Mouse (Mus musculus): ENCODE data around the gene Cym. TPM values are rescaled to one million over a fixed set of nuclear protein-coding genes. Genes with fewer than 3 reads are reported as not detected.

Gene Cym
- polyA plus RNA-seq, 1 experiment = not detected

DNA sequence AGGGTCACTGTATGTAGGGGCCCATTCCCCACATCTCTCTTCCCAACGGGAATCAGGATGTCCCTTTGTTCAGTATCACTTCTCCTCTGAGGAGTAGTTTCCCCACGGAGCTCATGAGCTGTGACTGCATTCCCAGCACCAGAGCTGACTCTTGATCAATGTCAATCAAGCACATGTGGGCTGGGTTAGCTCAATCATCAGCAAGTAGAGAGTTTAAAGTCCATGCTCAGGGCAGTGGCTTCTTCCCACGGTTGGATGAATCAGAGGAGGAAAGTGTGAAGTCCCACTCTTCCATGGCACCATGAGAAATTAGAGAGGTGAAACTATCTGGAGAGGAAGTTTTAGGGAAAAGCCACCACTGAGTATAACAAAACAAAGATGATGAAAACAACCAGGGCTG, 27.5 kb upstream of the Cym start:
- peaks cover 17% of the 10 kb centered on the region for H3K4me1 ChIP-seq
- H3K36me3 ChIP-seq (replicated peaks; ENCODE audit: low read length) = no peaks in the 10 kb centered on the region
- H3K27me3 ChIP-seq (replicated peaks) = peaks cover 38% of the 10 kb centered on the region
- TF ChIP-seq GATA1 (IDR thresholded peaks at IDR 0.05; ENCODE audit: borderline replicate concordance, low read length) = no peak
- TF ChIP-seq FLI1 (IDR thresholded peaks at IDR 0.05; ENCODE audit: low read length) = no peak
- no peak overlapping the region for H3K4me3 ChIP-seq (replicated peaks)
- H3K9me3 ChIP-seq = no peaks in the 10 kb centered on the region

DNA sequence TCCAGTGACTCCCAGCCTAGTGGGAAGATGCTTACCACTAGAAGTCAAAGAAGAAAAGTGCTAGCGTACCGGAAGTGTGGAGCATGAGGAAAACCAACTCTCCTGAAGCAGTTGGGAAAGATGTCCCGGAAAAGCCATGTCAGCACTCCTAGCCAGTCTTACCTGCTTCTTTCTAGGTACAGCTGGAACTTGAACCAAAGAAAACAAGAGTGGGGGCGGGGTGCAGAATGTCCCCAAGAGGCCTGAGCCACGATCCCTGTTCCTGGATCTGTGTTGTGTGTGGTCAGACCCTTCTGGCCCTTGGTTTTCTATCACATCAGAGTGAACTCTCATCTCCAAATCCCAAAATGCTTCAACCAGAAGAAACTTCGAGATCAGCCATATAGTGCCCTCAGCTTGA, 25.3 kb upstream of the Cym start:
- no peaks in the 10 kb centered on the region for H3K36me3 ChIP-seq (replicated peaks; ENCODE audit: low read length)
- H3K4me3 ChIP-seq (replicated peaks) = no peak overlapping the region
- TF ChIP-seq FLI1 (IDR thresholded peaks at IDR 0.05; ENCODE audit: low read length) (no peak), GATA1 (IDR thresholded peaks at IDR 0.05; ENCODE audit: borderline replicate concordance, low read length) (no peak)
- H3K9me3 ChIP-seq = no peaks in the 10 kb centered on the region
- peaks cover 42% of the 10 kb centered on the region for H3K27me3 ChIP-seq (replicated peaks)
- H3K4me1 ChIP-seq = peaks cover 10% of the 10 kb centered on the region

DNA sequence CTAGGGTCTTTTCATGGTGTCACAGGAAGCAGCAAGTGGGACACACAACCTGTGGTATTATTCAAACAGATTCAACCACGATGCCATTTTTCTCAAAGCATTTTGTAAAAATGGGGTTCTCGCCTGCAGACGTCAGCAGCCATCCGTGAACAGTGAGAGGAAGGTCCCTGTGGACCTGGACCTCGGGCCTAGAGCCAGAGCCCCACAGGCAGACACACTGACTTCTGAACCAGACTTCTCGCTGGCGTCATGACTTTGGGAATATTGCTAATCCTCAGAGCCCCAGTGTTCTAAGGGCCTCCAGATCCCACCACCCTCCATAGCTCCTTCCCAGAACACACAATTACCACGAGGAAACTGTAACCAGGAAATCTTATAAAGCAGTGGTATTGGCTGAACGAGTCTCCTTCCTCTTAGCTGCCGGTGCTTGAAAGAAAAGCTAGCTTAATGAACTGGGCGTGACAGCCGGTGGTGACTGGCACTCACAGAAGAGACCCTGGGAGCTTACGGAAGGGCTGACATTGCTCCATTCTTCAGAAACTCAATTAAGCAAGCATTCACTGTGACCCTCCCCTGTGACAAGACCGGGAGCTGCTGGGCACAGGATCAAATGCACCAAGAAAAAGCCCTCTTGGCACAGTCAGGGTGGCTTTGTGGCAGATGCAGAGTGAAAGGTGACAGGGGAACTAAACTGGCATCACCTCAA, 20.0 kb upstream of the Cym start:
- Histone ChIP-seq H3K36me3 (replicated peaks; ENCODE audit: low read length) (no peaks in the 10 kb centered on the region), H3K4me1 (peaks cover 4% of the 10 kb centered on the region; the same call in 1 of the 2 replicates), H3K27me3 (replicated peaks) (peaks cover 56% of the 10 kb centered on the region), H3K9me3 (no peaks in the 10 kb centered on the region), H3K4me3 (replicated peaks) (no peak overlapping the region)
- TF ChIP-seq FLI1 (IDR thresholded peaks at IDR 0.05; ENCODE audit: low read length) (no peak), GATA1 (IDR thresholded peaks at IDR 0.05; ENCODE audit: borderline replicate concordance, low read length) (no peak)

DNA sequence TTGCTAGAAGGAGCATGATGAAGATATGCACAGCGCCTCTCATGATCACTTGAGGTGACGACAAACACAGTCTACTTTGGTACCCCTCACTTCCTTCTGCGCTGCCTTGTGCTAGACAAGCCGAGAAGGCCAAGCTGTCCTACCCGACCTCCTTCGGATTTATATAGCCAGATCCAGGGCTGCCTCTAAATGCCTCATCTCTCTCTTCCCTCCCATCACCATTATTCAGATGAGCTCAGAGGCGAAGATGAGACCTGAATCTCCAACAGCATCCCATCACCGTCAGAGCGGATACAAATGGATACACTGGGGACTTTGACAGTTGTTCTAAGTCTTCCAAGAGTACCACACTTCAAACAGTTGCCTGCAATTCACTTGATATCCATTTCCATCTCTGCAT, 18.1 kb upstream of the Cym start, which contains the start of gene Prok1:
Gene Prok1 (minus strand): TSS at position 101 of the 400 bp plus-strand sequence.
- TF ChIP-seq FLI1 (IDR thresholded peaks at IDR 0.05; ENCODE audit: low read length) = no peak
- no peak for TF ChIP-seq GATA1 (IDR thresholded peaks at IDR 0.05; ENCODE audit: borderline replicate concordance, low read length)
- H3K27me3 ChIP-seq (replicated peaks) = peaks cover 52% of the 10 kb centered on the region
- no peak within 1 kb of the TSS for H3K4me3 ChIP-seq (replicated peaks)
- no peaks in the 10 kb centered on the region for H3K36me3 ChIP-seq (replicated peaks; ENCODE audit: low read length)
- no peaks in the 10 kb centered on the region for H3K9me3 ChIP-seq
- peaks cover 4% of the 10 kb centered on the region; the same call in 1 of the 2 replicates for H3K4me1 ChIP-seq

DNA sequence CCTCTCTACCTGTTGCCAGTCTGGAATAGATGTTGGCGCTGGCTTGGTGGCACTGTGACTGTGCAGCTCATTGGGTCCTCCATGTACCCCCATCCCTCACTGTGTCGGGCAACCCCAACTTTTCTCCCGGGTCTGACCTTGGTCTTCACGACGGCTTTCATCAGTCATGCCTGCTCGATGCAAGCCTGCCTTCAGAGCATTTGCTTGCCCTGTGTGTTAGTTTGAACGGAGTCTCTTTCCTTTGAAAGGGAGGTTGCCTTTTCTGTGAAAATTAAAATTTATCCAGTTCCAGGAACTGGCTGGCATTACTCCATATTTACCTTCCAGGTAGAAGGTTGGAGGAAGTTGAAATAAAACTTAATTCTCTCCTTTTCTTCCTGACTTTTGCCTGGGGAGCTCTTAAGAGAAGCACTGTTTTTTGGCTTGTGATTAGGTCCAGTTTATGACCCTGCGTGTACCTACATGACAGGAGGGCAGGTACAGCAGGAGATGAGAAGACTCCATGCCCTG, 17.0 kb upstream of the Cym start:
- no peak for TF ChIP-seq FLI1 (IDR thresholded peaks at IDR 0.05; ENCODE audit: low read length)
- TF ChIP-seq GATA1 (IDR thresholded peaks at IDR 0.05; ENCODE audit: borderline replicate concordance, low read length) = no peak
- Histone ChIP-seq H3K4me1 (peaks cover 7% of the 10 kb centered on the region), H3K27me3 (replicated peaks) (peaks cover 44% of the 10 kb centered on the region), H3K4me3 (replicated peaks) (no peak overlapping the region), H3K36me3 (replicated peaks; ENCODE audit: low read length) (no peaks in the 10 kb centered on the region), H3K9me3 (no peaks in the 10 kb centered on the region)

DNA sequence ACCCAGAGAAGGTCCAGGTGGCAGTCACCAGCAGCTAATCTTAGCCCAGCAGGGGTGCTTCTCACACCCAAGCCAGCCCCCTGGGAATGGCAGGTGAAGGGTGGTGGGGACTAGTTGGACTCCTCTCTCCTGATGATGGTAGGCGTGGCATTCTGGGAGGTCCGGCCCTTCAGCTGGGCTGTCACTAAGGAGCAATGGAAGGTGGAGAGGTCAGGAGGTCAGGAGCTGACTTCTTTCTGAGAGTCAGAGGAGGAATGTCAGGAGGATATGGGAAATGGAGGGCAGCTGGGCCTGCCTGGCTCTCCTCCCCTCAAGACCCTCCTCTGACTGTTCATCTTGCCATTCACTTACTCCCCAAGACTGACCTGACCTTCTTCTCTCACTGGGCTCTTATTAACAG, 16.5 kb upstream of the Cym start:
- TF ChIP-seq GATA1 (IDR thresholded peaks at IDR 0.05; ENCODE audit: borderline replicate concordance, low read length) (no peak), FLI1 (IDR thresholded peaks at IDR 0.05; ENCODE audit: low read length) (no peak)
- Histone ChIP-seq H3K9me3 (no peaks in the 10 kb centered on the region), H3K4me3 (replicated peaks) (no peak overlapping the region), H3K36me3 (replicated peaks; ENCODE audit: low read length) (no peaks in the 10 kb centered on the region), H3K27me3 (replicated peaks) (peaks cover 42% of the 10 kb centered on the region), H3K4me1 (peaks cover 12% of the 10 kb centered on the region)

DNA sequence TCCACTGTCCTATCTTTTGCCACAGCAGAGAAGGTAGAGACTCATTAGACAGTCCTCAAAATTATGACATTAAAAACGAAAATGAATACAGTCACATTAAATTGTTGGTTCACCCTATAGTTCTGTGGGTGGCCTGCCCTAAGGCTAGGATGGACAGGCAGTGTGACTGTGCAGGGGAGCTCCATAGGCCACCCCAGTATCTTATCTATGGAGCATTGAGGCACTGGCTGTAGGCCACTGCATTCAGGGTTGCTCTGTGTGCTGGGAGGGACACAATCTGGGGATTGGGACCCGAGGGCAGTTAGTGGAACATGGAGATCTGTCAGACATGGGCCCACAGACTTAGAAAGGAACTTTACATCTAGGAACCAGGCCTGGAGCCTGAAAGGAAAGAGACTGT, 12.4 kb upstream of the Cym start:
- TF ChIP-seq FLI1 (IDR thresholded peaks at IDR 0.05; ENCODE audit: low read length) = no peak
- TF ChIP-seq GATA1 (IDR thresholded peaks at IDR 0.05; ENCODE audit: borderline replicate concordance, low read length) = no peak
- no peaks in the 10 kb centered on the region for H3K36me3 ChIP-seq (replicated peaks; ENCODE audit: low read length)
- no peak overlapping the region for H3K4me3 ChIP-seq (replicated peaks)
- H3K9me3 ChIP-seq = no peaks in the 10 kb centered on the region
- peaks cover 23% of the 10 kb centered on the region for H3K4me1 ChIP-seq
- peaks cover 35% of the 10 kb centered on the region for H3K27me3 ChIP-seq (replicated peaks)

DNA sequence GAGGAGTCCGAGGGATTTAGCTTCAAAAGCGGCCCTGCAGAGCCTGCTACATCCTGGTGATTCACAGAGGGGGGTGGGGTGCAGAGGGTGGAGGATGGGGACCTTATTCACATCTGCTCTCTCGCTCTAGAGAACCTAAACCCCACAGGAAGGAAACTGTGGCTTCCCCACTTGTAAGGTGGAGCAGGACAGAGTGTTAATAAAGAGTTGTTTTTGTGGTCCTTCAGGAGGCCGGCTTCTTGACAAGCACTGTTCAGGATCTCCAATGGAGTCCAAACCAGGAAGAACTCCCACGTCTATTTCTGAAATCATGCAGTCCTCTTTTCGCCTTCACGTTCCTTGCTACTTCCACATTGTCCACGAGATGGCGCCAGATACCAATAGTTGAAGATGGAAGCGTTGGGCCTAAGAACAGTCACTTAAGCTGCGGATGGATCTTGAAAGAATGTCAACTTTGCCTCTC, 11.8 kb upstream of the Cym start:
- H3K9me3 ChIP-seq = no peaks in the 10 kb centered on the region
- no peaks in the 10 kb centered on the region for H3K36me3 ChIP-seq (replicated peaks; ENCODE audit: low read length)
- no peak for TF ChIP-seq GATA1 (IDR thresholded peaks at IDR 0.05; ENCODE audit: borderline replicate concordance, low read length)
- no peak for TF ChIP-seq FLI1 (IDR thresholded peaks at IDR 0.05; ENCODE audit: low read length)
- H3K4me3 ChIP-seq (replicated peaks) = peak overlapping the region; percentile 82
- H3K27me3 ChIP-seq (replicated peaks) = peaks cover 35% of the 10 kb centered on the region
- peaks cover 23% of the 10 kb centered on the region for H3K4me1 ChIP-seq

DNA sequence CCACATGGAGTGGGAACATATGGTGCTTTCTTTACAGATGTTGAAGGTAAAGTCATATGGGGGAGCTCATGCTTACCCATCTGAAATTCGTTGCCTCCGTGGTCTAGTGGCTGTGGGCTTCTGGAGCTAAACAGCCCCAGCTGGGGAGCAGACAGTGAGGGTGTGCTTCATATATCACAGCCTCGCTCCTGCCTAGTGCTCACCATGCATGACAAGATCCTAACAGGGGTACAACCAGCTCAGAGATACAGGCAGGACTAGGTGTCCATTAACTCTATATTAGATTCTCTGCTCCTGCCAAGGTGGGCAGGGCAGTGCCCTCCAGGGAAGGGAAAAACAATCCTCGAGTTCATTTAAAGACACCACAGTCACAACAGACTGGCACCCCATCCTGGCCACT, 9.7 kb upstream of the Cym start:
- TF ChIP-seq GATA1 (IDR thresholded peaks at IDR 0.05; ENCODE audit: borderline replicate concordance, low read length) = no peak
- Histone ChIP-seq H3K4me3 (replicated peaks) (no peak overlapping the region), H3K27me3 (replicated peaks) (peaks cover 27% of the 10 kb centered on the region), H3K36me3 (replicated peaks; ENCODE audit: low read length) (no peaks in the 10 kb centered on the region), H3K9me3 (no peaks in the 10 kb centered on the region), H3K4me1 (peaks cover 19% of the 10 kb centered on the region)

DNA sequence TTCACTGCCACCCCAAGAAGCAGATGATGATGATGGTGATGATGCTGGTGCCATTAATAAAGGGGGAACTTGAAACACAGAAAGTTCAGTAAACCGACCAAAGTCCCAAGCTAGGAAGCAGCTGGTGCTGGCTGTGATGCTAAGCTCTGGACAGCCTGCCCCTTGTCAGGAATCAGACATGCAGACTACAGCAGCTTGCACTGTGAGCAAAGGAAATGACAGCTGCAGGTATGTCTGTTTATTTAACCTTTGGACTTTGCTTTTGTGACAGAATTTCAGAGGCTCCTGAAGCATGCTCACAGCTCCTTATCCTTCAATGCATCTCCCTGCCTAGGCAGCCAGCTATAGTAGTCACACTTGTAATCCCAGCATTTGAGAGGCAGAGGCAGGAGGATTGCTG, 9.0 kb upstream of the Cym start, which contains the start of gene A630076J17Rik:
Gene A630076J17Rik (plus strand): TSS at position 88 of the 400 bp plus-strand sequence.
- TF ChIP-seq GATA1 (IDR thresholded peaks at IDR 0.05; ENCODE audit: borderline replicate concordance, low read length) (no peak), FLI1 (IDR thresholded peaks at IDR 0.05; ENCODE audit: low read length) (no peak)
- H3K9me3 ChIP-seq = no peaks in the 10 kb centered on the region
- no peaks in the 10 kb centered on the region for H3K36me3 ChIP-seq (replicated peaks; ENCODE audit: low read length)
- H3K4me3 ChIP-seq (replicated peaks) = no peak within 1 kb of the TSS
- H3K27me3 ChIP-seq (replicated peaks) = peaks cover 25% of the 10 kb centered on the region
- peaks cover 19% of the 10 kb centered on the region for H3K4me1 ChIP-seq

All from megakaryocyte, embryonic 14.5 days (primary cell).